Mouse (Mus musculus) heart, adult 11 months (tissue): ENCODE measurements around the gene Apbb2.

Experiments used
- DNase-seq: peaks from one replicate; pipeline ENCODE4 v3.0.0; 2022

Apbb2 gene

GRCm38 (mm10) chr5:66327949-66328726 is 290.4 kb downstream of the Apbb2 start:
- DNase-seq: no peak

DNA sequence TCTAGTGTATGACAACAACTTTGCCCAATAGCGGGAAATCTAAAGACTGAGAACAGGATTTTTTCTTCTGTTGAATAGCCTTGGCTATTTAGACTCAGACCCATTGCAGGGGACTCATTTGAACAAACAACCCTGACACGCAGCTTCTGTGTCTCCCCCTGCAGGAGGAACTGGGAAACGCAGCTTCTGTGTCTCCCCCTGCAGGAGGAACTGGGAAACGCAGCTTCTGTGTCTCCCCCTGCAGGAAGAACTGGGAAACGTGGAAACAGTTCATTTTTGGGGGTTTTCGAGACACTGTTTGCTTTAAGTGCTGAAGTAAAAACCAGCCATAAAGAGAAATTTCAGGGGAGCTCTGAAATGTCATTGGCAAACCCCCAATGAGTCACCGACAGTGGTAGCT is 292.2 kb downstream of the Apbb2 start:
- DNase-seq: no peak

- peak; percentile 97 for DNase-seq
These were observed 295.0 kb downstream of the Apbb2 start for GRCm38 (mm10) chr5:66323603-66324002.

- no peak for DNase-seq
These were observed 295.5 kb downstream of the Apbb2 start for GRCm38 (mm10) chr5:66323131-66323530.

- DNase-seq: no peak
These were observed 298.7 kb downstream of the Apbb2 start for GRCm38 (mm10) chr5:66319827-66320404.

DNA sequence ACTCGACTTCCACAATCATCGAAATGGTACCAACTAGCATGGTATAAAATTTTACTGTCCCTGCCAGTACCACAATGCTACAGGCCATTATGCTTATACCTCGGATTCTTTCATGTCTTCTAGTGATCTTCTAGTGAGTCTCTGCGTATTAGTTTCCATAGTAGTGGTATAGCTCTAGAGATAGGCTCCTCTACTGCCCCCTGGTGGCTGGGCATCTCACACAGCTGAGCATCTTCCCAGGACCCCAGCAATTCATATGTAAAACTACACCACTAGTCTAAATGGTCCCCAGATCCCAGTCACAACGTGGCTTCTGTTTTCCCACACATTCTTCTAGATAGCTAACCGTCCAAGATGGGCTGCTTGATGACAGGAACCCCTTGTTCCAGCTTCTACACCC is 299.2 kb downstream of the Apbb2 start:
- no peak for DNase-seq

- no peak for DNase-seq
These were observed 302.8 kb downstream of the Apbb2 start for GRCm38 (mm10) chr5:66315791-66316190.

DNA sequence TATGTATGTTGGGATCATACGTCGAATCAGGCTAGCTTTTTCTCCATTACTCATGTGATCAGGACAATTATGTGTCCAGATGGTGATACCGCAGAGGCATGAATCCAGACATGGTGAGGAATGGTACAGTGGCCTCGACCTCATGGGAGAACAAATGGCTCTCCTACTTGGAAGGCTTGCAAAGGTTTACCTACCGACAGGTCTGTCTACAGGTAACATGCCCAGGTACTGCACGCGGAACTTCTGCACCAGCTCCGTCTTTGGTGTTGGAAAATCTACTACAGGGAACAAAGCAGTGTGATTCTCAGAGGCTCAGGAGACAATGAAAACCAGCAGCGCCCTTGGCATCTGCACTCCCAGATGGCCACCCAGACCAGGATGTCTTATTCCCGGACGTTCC is 307.8 kb downstream of the Apbb2 start:
- DNase-seq: peak; percentile 84

DNA sequence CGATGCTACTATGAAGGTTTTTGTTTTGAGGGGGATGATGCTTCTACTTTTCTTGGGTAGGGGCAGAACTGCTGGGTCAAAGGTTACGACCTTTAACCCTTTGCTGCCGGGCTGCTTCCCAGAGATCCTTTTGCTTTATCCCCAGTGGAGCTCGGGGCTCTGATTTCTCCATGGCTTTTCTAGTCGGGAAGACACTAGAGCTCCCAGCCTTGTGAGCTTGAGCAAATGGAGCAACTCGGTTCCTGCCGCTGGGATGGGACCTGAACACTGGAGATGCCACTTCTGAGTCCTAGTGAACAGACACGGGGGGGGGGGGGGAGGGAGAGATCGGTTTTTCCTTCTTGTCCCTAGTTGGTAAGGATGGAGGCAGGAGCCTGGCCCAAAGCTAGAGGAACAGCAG is 308.3 kb downstream of the Apbb2 start:
- peak; percentile 78 for DNase-seq

DNA sequence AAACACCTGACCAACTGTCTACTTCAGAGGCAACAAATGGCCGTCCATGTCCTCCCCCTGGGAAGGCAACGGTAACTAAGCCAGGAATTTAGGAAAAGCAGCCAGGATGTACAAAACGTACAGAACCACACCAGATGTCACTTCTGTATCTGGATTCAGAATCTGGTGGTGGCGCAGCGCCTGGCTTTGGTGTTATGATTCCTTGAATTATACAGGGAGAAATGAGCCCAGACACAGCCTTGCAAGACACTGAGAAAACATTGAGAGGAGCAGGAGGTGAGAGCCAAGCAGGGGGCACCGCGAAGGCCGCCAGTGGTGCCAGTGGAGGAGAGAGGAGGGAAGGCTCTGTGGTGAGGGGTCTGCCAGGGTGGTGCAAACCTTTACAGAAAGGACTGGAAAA is 313.1 kb downstream of the Apbb2 start:
- no peak for DNase-seq

DNA sequence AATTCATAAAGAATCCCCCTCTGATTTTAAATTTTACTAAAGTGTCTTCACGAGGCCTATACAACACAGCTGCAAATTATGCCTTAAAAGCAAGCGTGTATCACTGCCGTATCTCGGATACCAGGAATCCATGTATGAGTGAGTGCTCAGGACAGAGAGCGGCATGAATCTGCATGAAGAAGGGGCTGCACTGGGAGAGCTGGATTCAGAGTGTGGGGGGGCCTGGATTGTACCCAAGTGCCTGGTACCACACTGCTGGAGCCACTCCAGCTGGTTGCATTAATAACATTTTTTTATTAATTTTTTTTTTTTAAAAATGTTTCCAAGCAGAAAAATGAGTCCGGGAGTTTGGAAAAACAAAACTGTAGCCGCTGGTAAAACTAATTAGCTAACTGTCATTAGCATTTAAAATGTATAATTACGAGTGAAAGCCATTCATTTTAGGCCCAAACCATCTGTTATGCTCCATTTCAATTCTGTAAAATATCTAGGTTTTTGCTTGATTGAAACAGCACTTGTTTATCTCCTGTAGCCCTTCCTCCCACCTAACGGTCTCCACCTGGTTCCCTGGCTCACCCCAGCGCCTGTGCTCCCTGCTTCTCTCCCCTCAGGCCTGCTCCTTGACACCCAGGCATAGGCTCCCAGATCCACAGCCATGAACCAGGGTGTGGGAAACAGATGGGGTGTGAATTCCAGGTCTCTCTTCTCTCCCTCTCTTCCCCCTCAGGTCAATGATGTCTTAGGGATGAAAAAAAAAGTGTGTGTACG is 314.1 kb downstream of the Apbb2 start:
- DNase-seq: no peak

GRCm38 (mm10) chr5:66302873-66303272 is 315.7 kb downstream of the Apbb2 start:
- peak; percentile 65 for DNase-seq

- DNase-seq: peak; percentile 76
These were observed 316.3 kb downstream of the Apbb2 start for GRCm38 (mm10) chr5:66302085-66302815.

GRCm38 (mm10) chr5:66300576-66300975 is 318.0 kb downstream of the Apbb2 start:
- DNase-seq: peak; percentile 74

- peak; percentile 57 for DNase-seq
These were observed 319.7 kb downstream of the Apbb2 start for GRCm38 (mm10) chr5:66298856-66299255.

- DNase-seq: peak; percentile 72
These were observed 322.5 kb downstream of the Apbb2 start for GRCm38 (mm10) chr5:66296116-66296515.

DNA sequence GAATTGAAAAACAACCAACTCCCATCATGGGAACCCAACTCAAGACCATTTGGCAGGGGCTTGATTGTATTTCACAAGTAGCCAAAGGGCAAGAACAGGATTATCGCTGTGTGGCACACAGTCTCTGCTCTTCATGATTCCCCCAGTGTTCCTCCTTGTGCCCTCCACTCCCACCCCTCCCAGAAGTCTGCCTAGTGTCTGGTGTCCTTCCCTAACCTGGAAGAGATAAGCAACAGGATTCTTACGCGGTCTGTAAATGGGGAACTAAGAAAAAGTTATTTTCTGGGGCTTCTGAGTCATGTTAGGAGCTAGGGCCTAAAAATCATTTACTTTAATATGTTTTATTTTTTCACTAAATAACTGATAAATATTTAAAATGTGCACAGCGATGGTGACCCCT is 323.6 kb downstream of the Apbb2 start:
- no peak for DNase-seq

GRCm38 (mm10) chr5:66294106-66294625 is 324.4 kb downstream of the Apbb2 start:
- peak; percentile 83 for DNase-seq

GRCm38 (mm10) chr5:66280742-66281141 is 337.8 kb downstream of the Apbb2 start:
- DNase-seq: no peak

GRCm38 (mm10) chr5:66279650-66280049 is 338.9 kb downstream of the Apbb2 start:
- peak; percentile 13 for DNase-seq

DNA sequence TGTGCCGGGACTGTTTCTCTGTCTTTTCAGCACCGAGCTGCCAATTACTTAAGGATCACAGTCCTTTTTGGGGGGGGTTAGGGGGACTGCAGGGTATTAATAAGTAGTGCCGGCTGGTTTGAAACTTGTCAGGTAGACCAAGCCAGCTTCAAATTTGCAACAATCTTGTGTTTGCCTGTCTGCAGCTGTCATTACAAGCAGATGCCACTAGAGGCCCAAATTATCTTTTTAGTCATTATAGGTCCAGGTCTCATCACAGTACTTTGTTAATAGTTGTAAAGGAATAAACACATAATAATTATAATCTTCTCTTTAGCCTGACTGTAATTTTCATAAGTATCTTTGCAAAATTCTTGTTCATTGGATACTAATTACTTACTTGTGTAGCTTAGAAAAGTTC is 344.2 kb downstream of the Apbb2 start:
- DNase-seq: no peak

GRCm38 (mm10) chr5:66271141-66271540 is 347.4 kb downstream of the Apbb2 start:
- DNase-seq: no peak

GRCm38 (mm10) chr5:66269616-66270015 is 349.0 kb downstream of the Apbb2 start:
- peak; percentile 89 for DNase-seq
